In genomic region chr4:111308572-111309288, GRCm38 (mm10) we compare ENCODE assay signal across 13 mouse cellular contexts.
DNase-seq lines count a peak whose midpoint lies in the region; ATAC-seq and TF ChIP-seq lines count a peak whose summit lies in the region.
"Had no signal": no experiment of that assay in that cellular context is flagged by ENCODE, and none has a peak within 500 bp of the region (broad histone marks: within the 10 kb centered on the region; RNA-seq: fewer than 3 reads in every experiment).

No protein-coding gene starts in this region.

- H3K4me3 ChIP-seq in liver, adult 2 months (ENCODE audit: insufficient read depth, low read depth, low read length), result no peak overlapping the region
- H3K4me3 ChIP-seq in liver, embryonic 11.5 days (ENCODE audit: low read depth, low read length), result no peak overlapping the region
- no peak overlapping the region for H3K4me3 ChIP-seq in ES-E14 (ENCODE audit: insufficient read depth in 1 of 2, low read depth in 1 of 2, low read length in 2 of 2, poor library complexity in 1 of 2, severe bottlenecking in 1 of 2)
- H3K4me3 ChIP-seq: liver, embryonic 15.5 days had no signal

- H3K36me3 ChIP-seq in liver, adult 2 months (ENCODE audit: control insufficient read depth, insufficient read depth, low read length), result no peaks in the 10 kb centered on the region
- H3K36me3 ChIP-seq in liver, embryonic 11.5 days (ENCODE audit: control insufficient read depth, insufficient read depth, low read length), result no peaks in the 10 kb centered on the region
- no peaks in the 10 kb centered on the region for H3K36me3 ChIP-seq in ES-E14 (ENCODE audit: control insufficient read depth, insufficient read depth, low read length, poor library complexity, severe bottlenecking)
- H3K36me3 ChIP-seq: liver, embryonic 15.5 days had no signal

- peak; percentile 57 for DNase-seq in heart, adult 11 months
- no peak for DNase-seq in heart, postnatal 25 days (ENCODE audit: low spot score)
- DNase-seq in liver, adult 2 months (ENCODE audit: extremely low read depth, low read depth, low spot score), result peak; percentile 3
- DNase-seq in liver, embryonic 11.5 days (ENCODE audit: low spot score), result no peak
- DNase-seq in ES-E14 (ENCODE audit: low read depth, low spot score), result peak; percentile 3
- peak; percentile 41 for DNase-seq in embryo, embryonic 10.5 days (ENCODE audit: low spot score)
- no peak for DNase-seq in right cerebral cortex, postnatal 14 days
- DNase-seq in natural killer cell, adult 2 months (ENCODE audit: low spot score in 2 of 2), result no peak
- DNase-seq: adrenal gland, adult 8-10 months; cerebellum, adult 8-10 months; gastrocnemius, postnatal 10 days; kidney, adult 18-20 months had no signal

- no peak overlapping the region for H3K27ac ChIP-seq in liver, adult 2 months (replicated peaks; ENCODE audit: insufficient read depth, low read depth, low read length)
- no peak overlapping the region for H3K27ac ChIP-seq in liver, embryonic 11.5 days (ENCODE audit: low read depth, low read length)
- H3K27ac ChIP-seq in ES-E14 (ENCODE audit: insufficient read depth, low read depth, low read length, poor library complexity, severe bottlenecking), result no peak overlapping the region
- H3K27ac ChIP-seq: liver, embryonic 15.5 days had no signal

- no peaks in the 10 kb centered on the region for H3K4me1 ChIP-seq in liver, adult 2 months (ENCODE audit: control insufficient read depth, insufficient read depth, low read length)
- H3K4me1 ChIP-seq in liver, embryonic 11.5 days (replicated peaks; ENCODE audit: control insufficient read depth, insufficient read depth, low read length), result no peaks in the 10 kb centered on the region
- H3K4me1 ChIP-seq in ES-E14 (ENCODE audit: control insufficient read depth in 2 of 2, insufficient read depth in 2 of 2, low read length in 2 of 2, poor library complexity in 1 of 2), result no peaks in the 10 kb centered on the region
- H3K4me1 ChIP-seq: liver, embryonic 15.5 days had no signal

- 0 out of 2 replicates have a peak, but pooled peaks have one; percentile 7 for TF ChIP-seq CTCF in liver, adult 2 months (IDR thresholded peaks at IDR 0.05; ENCODE audit: low read depth, low read length)

- WGBS in liver, adult 2 months, result 71% methylated on average over 3 of the region's 3 CpGs
- 54% methylated on average over 3 of the region's 3 CpGs for WGBS in liver, embryonic 11.5 days

- H3K4me2 ChIP-seq in liver, embryonic 11.5 days, result no peak overlapping the region
- H3K4me2 ChIP-seq: liver, embryonic 15.5 days had no signal

- no peak for TF ChIP-seq POLR2A in liver, adult 2 months (IDR thresholded peaks at IDR 0.05; ENCODE audit: extremely low read depth, insufficient read depth, low read length)

- no peak overlapping the region for H3K9ac ChIP-seq in liver, adult 2 months (ENCODE audit: low read depth, low read length)
- H3K9ac ChIP-seq in liver, embryonic 11.5 days (ENCODE audit: low read depth, low read length), result no peak overlapping the region
- H3K9ac ChIP-seq in ES-E14 (ENCODE audit: insufficient read depth, low read depth, low read length, poor library complexity, severe bottlenecking), result no peak overlapping the region
- H3K9ac ChIP-seq: liver, embryonic 15.5 days had no signal

- no peaks in the 10 kb centered on the region for H3K27me3 ChIP-seq in liver, adult 2 months (ENCODE audit: control insufficient read depth, insufficient read depth, low read length)
- no peaks in the 10 kb centered on the region for H3K27me3 ChIP-seq in liver, embryonic 11.5 days (replicated peaks; ENCODE audit: control insufficient read depth, insufficient read depth, low read length)
- H3K27me3 ChIP-seq: liver, embryonic 15.5 days had no signal

- in situ Hi-C loops in ES-E14 (cut with MboI; ENCODE audit: low sequenced_read_pairs in 2 of 2, unreplicated experiment in 2 of 2), result loop anchor here in 1 of 2 experiments (25.0 kb wide), 1 partner anchor 1271 kb away; no protein-coding TSS in a partner anchor

- intact Hi-C loops in heart, postnatal 25 days (cut with DNase I), result no loop called here

- H3K9me3 ChIP-seq in liver, embryonic 11.5 days (ENCODE audit: control insufficient read depth, low read length), result no peaks in the 10 kb centered on the region
- H3K9me3 ChIP-seq in ES-E14 (ENCODE audit: control insufficient read depth, insufficient read depth, low read depth, low read length), result no peaks in the 10 kb centered on the region
- H3K9me3 ChIP-seq: liver, embryonic 15.5 days had no signal

- ATAC-seq in liver, embryonic 11.5 days (replicated peaks; ENCODE audit: low FRiP score), result no peak

- no peaks in the 10 kb centered on the region for H3K79me2 ChIP-seq in liver, adult 2 months (ENCODE audit: control insufficient read depth, insufficient read depth, low read length)

TF ChIP-seq in ES-E14, 5 proteins besides CTCF, POLR2A, EP300 and RAD21:
- TF ChIP-seq ZC3H11A (IDR thresholded peaks at IDR 0.05; ENCODE audit: borderline replicate concordance, low read depth, low read length), result peak; percentile 96
- TF ChIP-seq MAFK (IDR thresholded peaks at IDR 0.05; ENCODE audit: insufficient read depth, low read depth, low read length), result no peak
TF ChIP-seq in ES-E14: peak in this region for 1.

Comparison
In these comparisons a context has a peak if more than half of its experiments do, and no peak if none do; other contexts are left out.
1. DNase-seq: peak in heart, adult 11 months (single experiment), liver, adult 2 months (single experiment), ES-E14 (single experiment) and embryo, embryonic 10.5 days (single experiment); none in heart, postnatal 25 days (single experiment), liver, embryonic 11.5 days (single experiment), right cerebral cortex, postnatal 14 days (single experiment) and natural killer cell, adult 2 months (0 of 2).